Mouse (Mus musculus) heart, embryonic 14.5 days (tissue): ENCODE results near the gene Kcnk15. TPM values are rescaled to one million over a fixed set of nuclear protein-coding genes. Genes with fewer than 3 reads are reported as not detected.
A peak's percentile ranks its signal among the peaks of the same experiment; 100 is the strongest.

Experiments
- ATAC-seq: fragments of 200-750 bp; cut with Nextera tagmentation; 2 replicates; pipeline ENCODE4 v1.8.0; 2017; ENCODE audit warnings: low read depth, moderate TSS enrichment; ENCODE audit not compliant: insufficient number of reproducible peaks, insufficient read depth, low FRiP score
- H3K27ac ChIP-seq, 2 experiments: fragments of 200-500 bp in 1 of 2; fragments of 300-500 bp in 1 of 2; sonication (generic) in 1 of 2; replicated peaks in 1 of 2; 2 replicates each; pipeline ENCODE4 v1.5.1; 2012 to 2014; ENCODE audit warnings: low read depth in 2 of 2, low read length in 2 of 2, control low read depth in 1 of 2, mild to moderate bottlenecking in 1 of 2, mixed read lengths in 1 of 2; ENCODE audit not compliant: control insufficient read depth in 1 of 2, insufficient read depth in 1 of 2
- H3K27me3 ChIP-seq: fragments of 300-500 bp; sonication (generic); 2 replicates; pipeline ENCODE4 v1.6.1; 2014; ENCODE audit warnings: mild to moderate bottlenecking, low read length, control low read depth; ENCODE audit not compliant: control insufficient read depth, insufficient read depth
- H3K36me3 ChIP-seq: fragments of 300-500 bp; sonication (generic); 2 replicates; pipeline ENCODE4 v1.6.1; 2014; ENCODE audit warnings: mild to moderate bottlenecking, control low read depth, low read length, mixed read lengths; ENCODE audit not compliant: control insufficient read depth, insufficient read depth
- H3K4me1 ChIP-seq, 2 experiments: fragments of 200-500 bp in 1 of 2; fragments of 300-500 bp in 1 of 2; sonication (generic) in 1 of 2; 2 replicates each; pipeline ENCODE4 v1.6.1; 2012 to 2014; ENCODE audit warnings: low read length in 2 of 2, control low read depth in 1 of 2, mixed read lengths in 1 of 2; ENCODE audit not compliant: control insufficient read depth in 2 of 2, insufficient read depth in 2 of 2
- H3K4me2 ChIP-seq: fragments of 300-500 bp; sonication (generic); 2 replicates; pipeline ENCODE4 v1.6.1; 2014; ENCODE audit warnings: mild to moderate bottlenecking, low read length
- H3K4me3 ChIP-seq, 2 experiments: fragments of 200-500 bp in 1 of 2; fragments of 300-500 bp in 1 of 2; sonication (generic) in 1 of 2; 2 replicates each; pipeline ENCODE4 v1.5.1; 2012 to 2014; ENCODE audit warnings: low read length in 2 of 2, mild to moderate bottlenecking in 2 of 2, control low read depth in 1 of 2, low read depth in 1 of 2, moderate library complexity in 1 of 2; ENCODE audit not compliant: control insufficient read depth in 1 of 2, insufficient read depth in 1 of 2
- H3K9ac ChIP-seq: fragments of 300-500 bp; sonication (generic); 2 replicates; pipeline ENCODE4 v1.6.1; 2014; ENCODE audit warnings: mild to moderate bottlenecking, low read length
- H3K9me3 ChIP-seq: fragments of 300-500 bp; sonication (generic); 2 replicates; pipeline ENCODE4 v1.6.1; 2016; ENCODE audit warnings: low read length, control low read depth; ENCODE audit not compliant: control insufficient read depth
- WGBS: fragments of 180-500 bp; shearing (Covaris S2); extraction: QIAGEN DNeasy Blood & Tissue Kit; methylation state at CpG from one replicate; pipeline ENCODE4 v1.1.7; 2014; 5-methylcytosine and 5-hydroxymethylcytosine counted together
- polyA plus RNA-seq: library from polyadenylated mRNA; unstranded; fragments of >200 nt; fragmentation: Nextera tagmentation; extraction: Ambion mirVana; gene quantifications from 2 replicates; pipeline ENCODE4 v1.2.1, GENCODE M21; 2014

The Kcnk15 gene
- polyA plus RNA-seq = not detected in 2 replicates

- H3K9ac ChIP-seq = no peak within 1 kb of the TSS
- H3K9me3 ChIP-seq = no peaks in the 10 kb centered on the region
- H3K4me2 ChIP-seq = peak within 1 kb of the TSS; percentile 52
Measured at GRCm38 (mm10) chr2:163853461-163853901, at the start of gene Kcnk15. Gene Kcnk15 (plus strand): TSS chr2:163853651.

GRCm38 (mm10) chr2:163803838-163804237 lies 49.6 kb upstream of the Kcnk15 start:
- 60% methylated on average over 5 of the region's 5 CpGs for WGBS
- Histone ChIP-seq H3K4me3 (no peak overlapping the region), H3K36me3 (no peaks in the 10 kb centered on the region), H3K27me3 (no peaks in the 10 kb centered on the region; the same call in 1 of the 2 replicates), H3K4me1 (0 out of 4 replicates have a peak, but pooled peaks cover 0 to 2% of the 10 kb centered on the region in 2 experiments), H3K9ac (no peak overlapping the region), H3K4me2 (no peak overlapping the region), H3K27ac (no peak overlapping the region), H3K9me3 (no peaks in the 10 kb centered on the region)
- ATAC-seq = no peak

More at GRCm38 (mm10) chr2:163853461-163853901, at the start of gene Kcnk15:
- H3K27me3 ChIP-seq = peaks cover 92% of the 10 kb centered on the region
- no peak within 1 kb of the TSS for H3K27ac ChIP-seq
- peak within 1 kb of the TSS; percentile 28 to 29; a peak in 3 of 4 replicates for H3K4me3 ChIP-seq
- 1% methylated on average over 36 of the region's 38 CpGs for WGBS
- H3K36me3 ChIP-seq = no peaks in the 10 kb centered on the region
- peaks cover 0 to 5% of the 10 kb centered on the region in 2 experiments; a peak in 1 of 4 replicates for H3K4me1 ChIP-seq
- ATAC-seq = no peak

DNA sequence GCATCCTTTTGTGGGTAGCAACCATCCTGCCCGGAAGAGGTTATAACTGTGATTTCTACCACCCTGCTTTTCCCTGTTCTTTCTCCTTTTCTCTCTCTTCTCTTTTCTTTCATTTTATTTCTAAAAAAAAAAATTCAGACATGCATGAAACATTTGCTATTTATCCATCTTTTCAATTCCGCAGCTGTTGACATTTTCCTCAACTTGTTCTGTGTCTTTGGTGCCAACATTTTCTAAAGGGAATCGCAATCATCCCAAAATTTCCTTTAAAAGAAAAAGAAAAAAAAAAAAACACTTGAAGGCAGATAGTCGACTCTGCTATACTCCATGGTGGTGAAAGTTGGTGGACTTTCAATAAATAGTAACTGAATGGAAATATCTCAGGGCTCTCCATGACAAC lies 44.3 kb upstream of the Kcnk15 start:
- H3K9ac ChIP-seq = no peak overlapping the region
- H3K4me3 ChIP-seq = no peak overlapping the region
- ATAC-seq = no peak
- H3K4me2 ChIP-seq = no peak overlapping the region
- H3K9me3 ChIP-seq = no peaks in the 10 kb centered on the region
- no peaks in the 10 kb centered on the region for H3K36me3 ChIP-seq
- 76% methylated on average over 4 of the region's 4 CpGs for WGBS
- H3K27ac ChIP-seq = no peak overlapping the region
- H3K4me1 ChIP-seq = peaks cover 0 to 3% of the 10 kb centered on the region in 2 experiments; a peak in 1 of 4 replicates
- 0 out of 2 replicates have a peak, but pooled peaks cover 2% of the 10 kb centered on the region for H3K27me3 ChIP-seq

DNA sequence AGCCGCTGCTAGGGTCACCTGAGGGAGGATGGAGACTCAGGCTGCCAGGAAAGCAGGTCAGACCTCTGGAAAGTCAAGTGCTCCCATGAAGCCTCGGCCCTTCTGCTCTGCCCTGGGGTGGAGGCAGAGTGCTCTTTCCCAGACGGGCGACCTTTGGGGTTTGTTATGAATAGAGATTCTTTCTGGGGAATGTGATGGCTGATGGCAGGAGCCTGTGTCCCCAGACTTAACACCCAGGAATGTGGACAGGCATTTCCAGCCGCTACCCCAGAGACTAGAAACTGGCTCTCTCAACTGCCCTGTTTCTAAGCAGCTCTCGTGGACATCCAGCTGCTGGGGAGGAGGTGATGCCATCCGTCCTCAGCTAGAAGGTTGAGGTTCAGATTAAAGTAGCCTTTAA lies 43.7 kb upstream of the Kcnk15 start:
- 37% methylated on average over 7 of the region's 7 CpGs for WGBS
- Histone ChIP-seq H3K9ac (no peak overlapping the region), H3K27ac (no peak overlapping the region), H3K36me3 (no peaks in the 10 kb centered on the region), H3K9me3 (no peaks in the 10 kb centered on the region), H3K4me3 (no peak overlapping the region), H3K27me3 (0 out of 2 replicates have a peak, but pooled peaks cover 2% of the 10 kb centered on the region), H3K4me1 (peaks cover 0 to 3% of the 10 kb centered on the region in 2 experiments; a peak in 1 of 4 replicates), H3K4me2 (no peak overlapping the region)
- no peak for ATAC-seq

DNA sequence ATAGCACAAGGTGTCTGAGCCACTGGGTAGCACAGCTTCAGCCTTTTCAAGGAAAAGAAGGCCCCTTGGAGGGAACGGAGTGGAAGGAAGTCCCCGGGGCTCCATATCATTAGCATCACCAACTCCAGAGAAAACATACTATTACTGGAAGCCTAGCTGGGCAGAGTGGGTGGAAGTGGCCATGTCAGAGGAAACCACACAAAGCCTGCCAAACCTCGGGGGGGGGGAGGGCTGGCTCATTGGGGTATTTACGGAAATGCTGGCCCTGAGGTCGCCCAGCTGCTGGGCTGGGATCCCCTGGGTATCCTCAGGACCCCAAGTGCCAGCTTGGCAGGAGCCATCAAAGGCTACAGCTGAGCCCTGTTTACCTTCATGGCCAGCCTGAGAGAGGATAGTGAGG lies 40.4 kb upstream of the Kcnk15 start:
- Histone ChIP-seq H3K27ac (no peak overlapping the region), H3K4me2 (no peak overlapping the region), H3K27me3 (0 out of 2 replicates have a peak, but pooled peaks cover 2% of the 10 kb centered on the region), H3K9ac (no peak overlapping the region), H3K4me1 (peaks cover 0 to 3% of the 10 kb centered on the region in 2 experiments; a peak in 1 of 4 replicates), H3K36me3 (no peaks in the 10 kb centered on the region), H3K9me3 (no peaks in the 10 kb centered on the region), H3K4me3 (no peak overlapping the region)
- ATAC-seq = no peak
- 48% methylated on average over 5 of the region's 5 CpGs for WGBS

DNA sequence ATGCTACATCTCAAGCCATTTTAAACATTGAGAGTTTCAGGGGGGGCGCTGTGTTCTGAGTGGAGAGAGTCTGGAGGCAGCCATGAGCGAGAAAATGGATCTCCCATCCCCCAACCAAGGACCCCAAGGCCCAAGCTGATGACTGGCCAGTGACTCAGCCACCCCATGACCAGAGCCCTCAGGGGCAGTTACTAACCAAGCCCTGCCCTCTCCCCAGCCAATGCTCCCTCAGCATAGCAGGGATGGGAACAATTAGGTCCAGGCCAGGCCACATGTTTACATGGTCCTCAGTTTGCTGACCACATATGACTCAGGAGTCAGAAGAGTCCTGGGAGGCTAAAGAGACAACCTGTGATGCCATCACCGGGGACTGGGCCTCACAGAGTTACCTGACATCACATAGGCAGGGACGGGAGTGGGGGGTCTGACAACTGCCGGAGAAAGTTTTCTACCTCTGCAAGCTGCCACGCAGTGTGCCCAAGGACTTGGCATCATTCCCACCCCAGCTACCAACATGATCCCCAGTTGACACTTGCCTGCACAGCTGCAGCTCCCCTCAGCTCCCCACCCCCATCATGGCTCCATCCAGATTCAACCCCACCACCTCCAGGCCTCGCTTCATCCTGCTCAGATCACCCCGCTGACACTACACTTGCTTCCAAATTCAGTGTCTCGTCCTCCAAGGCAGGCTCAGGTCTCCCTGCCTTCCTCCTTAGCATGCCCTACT lies 38.5 kb upstream of the Kcnk15 start:
- Histone ChIP-seq H3K4me2 (no peak overlapping the region), H3K4me3 (no peak overlapping the region), H3K9ac (no peak overlapping the region), H3K9me3 (no peaks in the 10 kb centered on the region), H3K27me3 (0 out of 2 replicates have a peak, but pooled peaks cover 2% of the 10 kb centered on the region), H3K27ac (no peak overlapping the region), H3K36me3 (no peaks in the 10 kb centered on the region), H3K4me1 (peaks cover 0 to 3% of the 10 kb centered on the region in 2 experiments; a peak in 1 of 4 replicates)
- 81% methylated on average over 9 of the region's 9 CpGs for WGBS
- no peak for ATAC-seq

- Histone ChIP-seq H3K4me1 (peaks cover 2 to 5% of the 10 kb centered on the region in 2 experiments; a peak in 2 of 4 replicates), H3K27ac (no peak within 1 kb of the TSS), H3K4me3 (no peak within 1 kb of the TSS), H3K36me3 (no peaks in the 10 kb centered on the region), H3K4me2 (no peak within 1 kb of the TSS), H3K9me3 (no peaks in the 10 kb centered on the region), H3K9ac (no peak within 1 kb of the TSS), H3K27me3 (peaks cover 7% of the 10 kb centered on the region; the same call in 1 of the 2 replicates)
- WGBS = 51% methylated on average over 4 of the region's 4 CpGs
- no peak for ATAC-seq
Measured at GRCm38 (mm10) chr2:163820607-163821006, 32.8 kb upstream of the Kcnk15 start, which contains the start of gene Ccn5. Gene Ccn5 (plus strand): TSS chr2:163820861.
